Mouse (Mus musculus): ENCODE measurements around the gene Tsga10.
"Not testable (repeated sequence)": the region's sequence is repeated elsewhere in the genome, so short reads cannot be mapped to it uniquely, and the experiment has no call there.

Tsga10 gene

DNA sequence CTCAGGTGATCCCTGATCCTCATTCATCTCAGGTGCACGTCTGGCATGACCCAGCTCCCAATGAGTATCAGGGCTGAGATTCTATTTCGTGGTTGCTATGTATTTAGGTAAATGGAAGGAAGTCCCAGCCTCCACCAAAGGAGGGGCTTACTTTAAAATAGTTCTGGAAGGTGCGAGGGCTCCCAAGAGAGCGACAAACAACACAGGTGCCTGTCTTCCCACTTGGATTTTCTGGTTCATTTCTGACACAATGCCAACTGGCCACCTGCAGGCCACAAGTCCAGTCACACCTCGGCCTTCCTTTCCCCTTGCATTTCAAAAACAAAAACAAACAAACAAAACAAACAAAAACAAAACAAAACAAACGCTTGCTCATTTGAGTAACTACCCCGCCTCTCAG, 147.7 kb downstream of the Tsga10 start:
- DNase-seq, result peak; percentile 56

DNA sequence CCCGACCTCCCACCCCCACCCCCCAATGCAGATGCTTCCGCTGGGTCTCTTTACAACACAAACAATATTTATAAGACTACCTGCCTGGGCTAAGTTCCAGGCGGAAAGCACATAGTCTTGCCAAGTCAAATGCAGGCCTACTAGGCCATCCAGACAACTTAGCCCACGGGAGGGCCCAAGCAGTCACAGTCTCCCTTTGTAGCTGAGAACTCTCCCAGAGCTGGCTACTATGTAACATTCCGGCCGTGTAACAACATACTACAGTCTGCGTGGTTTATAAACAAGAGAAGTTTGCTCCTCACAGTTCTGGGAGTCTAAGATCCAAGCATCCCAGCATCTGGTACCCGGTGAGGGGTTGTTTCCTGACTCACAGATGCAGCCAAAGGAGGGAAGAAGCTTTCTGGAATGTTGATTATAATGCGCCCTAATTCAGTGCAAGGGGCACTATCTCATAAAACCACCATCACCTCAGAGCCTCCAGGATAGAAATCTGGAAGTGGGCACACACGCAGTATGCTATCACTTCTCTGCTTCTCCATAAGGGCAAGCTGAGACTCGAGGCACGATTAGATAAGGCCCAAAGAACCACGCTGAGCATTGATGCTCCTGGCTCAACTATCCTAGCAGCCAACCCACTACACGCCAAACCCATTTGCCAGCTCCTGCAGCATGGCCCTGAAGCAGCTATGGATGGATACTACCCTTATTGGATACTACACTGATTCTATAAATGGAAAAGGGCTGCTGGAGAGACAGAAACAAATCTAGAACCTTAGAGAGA, 148.6 kb downstream of the Tsga10 start:
- DNase-seq, result peak; percentile 36

DNA sequence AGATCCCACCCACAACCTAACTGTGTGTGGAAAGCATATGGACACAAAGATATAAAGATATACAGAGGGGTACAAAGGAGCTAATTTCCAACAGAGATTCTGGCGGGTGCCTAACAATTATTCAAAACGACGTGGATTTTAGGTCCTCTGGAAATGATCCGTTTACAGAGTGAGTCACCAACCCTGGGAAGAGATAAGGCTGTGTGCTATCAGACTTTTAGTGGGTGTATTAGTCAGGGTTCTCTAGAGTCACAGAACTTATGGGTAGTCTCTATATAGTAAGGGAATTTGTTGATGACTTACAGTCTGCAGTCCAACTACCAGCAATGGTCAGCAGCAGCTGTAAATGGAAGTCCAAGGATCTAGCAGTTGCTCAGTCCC, 153.9 kb downstream of the Tsga10 start:
- not testable (repeated sequence) for DNase-seq

DNA sequence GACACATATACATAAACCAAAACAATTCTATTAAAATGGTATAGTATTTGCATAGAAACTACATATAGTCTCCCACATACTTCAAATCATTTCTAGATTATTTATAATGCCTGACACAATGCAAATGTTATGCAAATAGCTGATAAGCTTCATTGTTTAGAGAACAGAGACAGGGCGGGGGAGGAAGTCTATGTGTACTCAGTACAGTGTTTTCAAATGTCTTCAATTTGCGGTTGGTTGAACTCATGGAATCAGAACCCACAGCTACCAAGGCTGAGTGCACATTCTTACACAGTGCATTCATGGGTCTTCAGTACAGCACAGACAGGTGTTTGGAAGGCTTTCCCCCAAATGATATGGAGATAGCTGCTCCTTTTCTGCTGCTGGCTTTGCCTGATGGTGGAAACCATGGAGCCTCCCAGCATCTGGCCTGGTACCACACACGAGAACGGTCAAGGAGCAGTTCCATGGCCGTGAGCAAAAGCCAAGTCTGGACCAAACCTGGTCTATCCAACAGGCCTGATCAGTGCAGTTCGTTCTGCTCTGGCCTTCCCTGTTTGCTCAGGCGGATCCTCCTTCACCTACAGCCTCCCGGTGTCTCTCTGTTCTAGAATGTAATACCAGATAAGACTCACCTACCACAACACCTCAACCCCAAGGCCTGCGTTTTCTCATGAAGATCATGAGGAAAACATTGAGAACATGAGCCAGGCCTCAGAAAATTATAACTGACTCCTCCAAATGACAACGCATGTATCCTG, 154.5 kb downstream of the Tsga10 start:
- DNase-seq, result no peak

DNA sequence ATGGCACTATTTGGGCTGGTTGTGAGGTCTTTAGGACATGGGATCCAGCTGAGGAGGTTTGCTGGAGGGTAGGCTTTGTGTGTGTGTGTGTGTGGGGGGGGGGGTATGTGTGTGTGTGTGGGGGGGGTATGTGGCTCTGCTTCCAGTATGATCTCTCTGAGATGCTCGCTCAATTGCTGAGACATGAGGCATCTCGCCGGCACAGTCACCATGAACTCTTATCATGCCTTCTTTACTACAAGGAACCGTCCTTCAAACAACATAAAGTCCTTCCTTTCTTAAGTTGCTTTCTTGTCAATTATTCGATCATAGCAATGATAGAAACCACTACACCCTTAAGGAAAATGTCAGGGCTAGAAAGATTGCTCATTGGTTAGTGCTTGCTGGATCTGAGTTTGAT, 155.1 kb downstream of the Tsga10 start:
- DNase-seq, result no peak

DNA sequence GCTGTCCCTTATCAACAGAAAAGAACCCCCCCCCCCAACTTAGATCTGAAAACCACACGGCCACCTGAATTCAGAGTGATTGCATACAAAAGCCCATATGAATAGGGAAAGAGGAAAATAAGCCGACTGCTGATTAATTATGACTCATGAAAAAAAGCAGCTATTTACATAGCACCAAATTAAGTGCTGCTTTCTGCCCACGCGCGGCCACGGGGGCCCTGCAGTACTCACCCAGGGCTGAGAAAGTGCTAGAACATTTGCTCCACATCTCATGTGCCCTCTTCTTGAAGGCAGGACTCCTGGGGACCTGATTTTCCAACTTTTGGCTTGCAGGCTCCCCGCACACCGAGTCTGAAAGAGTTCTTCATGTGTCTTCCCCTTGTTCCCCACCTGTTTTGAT, 156.5 kb downstream of the Tsga10 start:
- no peak for DNase-seq

DNA sequence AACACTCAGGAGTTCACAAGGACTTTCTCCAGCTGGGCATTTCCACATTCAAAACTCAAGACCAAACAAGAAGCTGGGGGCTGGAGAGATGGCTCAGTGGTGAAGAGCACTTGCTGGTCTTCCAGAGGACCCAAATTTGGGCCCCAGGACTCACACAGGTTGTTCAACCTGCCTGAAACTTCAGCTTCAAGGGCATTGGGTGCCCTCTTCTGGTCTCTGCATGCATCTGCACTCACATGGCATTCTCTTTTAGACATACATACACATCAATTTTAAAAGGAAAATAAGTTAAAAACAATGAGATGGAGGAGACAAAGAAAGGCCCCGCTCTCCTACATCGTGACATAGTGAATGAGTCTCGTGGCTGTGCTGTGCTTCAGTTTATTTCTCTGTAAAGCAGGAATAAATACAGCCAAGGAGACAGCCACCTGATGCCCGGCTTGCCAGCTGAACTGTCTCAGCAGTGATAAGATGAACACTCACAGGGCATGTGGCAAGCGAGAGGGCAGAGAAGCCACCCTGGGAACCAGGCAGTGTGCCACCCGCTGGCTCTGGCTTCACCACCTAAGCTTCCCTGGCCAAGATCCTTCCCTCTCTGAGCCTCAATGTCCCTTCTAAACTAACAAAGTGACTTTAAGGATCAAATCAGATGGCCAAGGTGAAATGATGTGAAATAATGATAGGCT, 157.8 kb downstream of the Tsga10 start:
- DNase-seq, result no peak

Data from cerebellum, adult 11-12 months (tissue).